Mouse (Mus musculus): ENCODE data around the gene Rprd1b.

GRCm38 (mm10) chr2:158145528-158146065 is 117.3 kb downstream of the Rprd1b start:
- no peak for TF ChIP-seq CTCF (IDR thresholded peaks at IDR 0.05; ENCODE audit: control insufficient read depth, insufficient read depth, insufficient read length)
- no peak for TF ChIP-seq USF1 (IDR thresholded peaks at IDR 0.05; ENCODE audit: low read depth)
- TF ChIP-seq MYOD1 (IDR thresholded peaks at IDR 0.05; ENCODE audit: control insufficient read depth, insufficient read length, low read depth) = no peak
- TF ChIP-seq MYOG (IDR thresholded peaks at IDR 0.05; ENCODE audit: control insufficient read depth, extremely low read depth, insufficient read length) = no peak

All from C2C12 (cell line).